Mouse (Mus musculus) hindbrain, postnatal 0 days (tissue): Measurements from ENCODE around the gene Ckap5. TPM values are rescaled to one million over a fixed set of nuclear protein-coding genes. Genes with fewer than 3 reads are reported as not detected.

ENCODE experiments used
- ATAC-seq: fragments of 200-750 bp; cut with Nextera tagmentation; 2 replicates; pipeline ENCODE4 v1.8.0; 2017; ENCODE audit warnings: mild to moderate bottlenecking, moderate TSS enrichment, moderate library complexity
- DNase-seq: peaks from one replicate; pipeline ENCODE4 v3.0.0-alpha.2; 2015; ENCODE audit warnings: low spot score
- H3K27ac ChIP-seq: fragments of 300-500 bp; sonication (generic); 2 replicates; pipeline ENCODE4 v1.5.1; 2014; ENCODE audit warnings: mild to moderate bottlenecking
- H3K27me3 ChIP-seq: fragments of 300-500 bp; sonication (generic); 2 replicates; pipeline ENCODE4 v1.6.1; 2014; ENCODE audit warnings: low read length, mixed read lengths; ENCODE audit not compliant: insufficient read depth
- H3K36me3 ChIP-seq: fragments of 300-500 bp; sonication (generic); 2 replicates; pipeline ENCODE4 v1.6.1; 2014; ENCODE audit warnings: low read length, mixed read lengths; ENCODE audit not compliant: insufficient read depth
- H3K4me1 ChIP-seq: fragments of 300-500 bp; sonication (generic); 2 replicates; pipeline ENCODE4 v1.6.1; 2014; ENCODE audit warnings: antibody characterized with exemption, low read length, mixed read lengths; ENCODE audit not compliant: insufficient read depth
- H3K4me2 ChIP-seq: fragments of 300-500 bp; sonication (generic); 2 replicates; pipeline ENCODE4 v1.6.1; 2014; ENCODE audit warnings: low read depth, mild to moderate bottlenecking, low read length, moderate library complexity, mixed read lengths
- H3K4me3 ChIP-seq: fragments of 300-500 bp; sonication (generic); 2 replicates; pipeline ENCODE4 v1.5.1; 2014; ENCODE audit warnings: low read length
- H3K9ac ChIP-seq: fragments of 300-500 bp; sonication (generic); replicated peaks from 2 replicates; pipeline ENCODE4 v1.6.1; 2014; ENCODE audit warnings: mild to moderate bottlenecking, low read length, moderate library complexity, mixed read lengths
- H3K9me3 ChIP-seq: fragments of 300-500 bp; sonication (generic); 2 replicates; pipeline ENCODE4 v1.6.1; 2016; ENCODE audit warnings: low read length, mixed read lengths
- CTCF ChIP-seq: IDR thresholded peaks from 2 replicates; pipeline ENCODE4 v1.5.1; 2016; ENCODE audit warnings: antibody characterized with exemption, control low read depth, low read depth
- WGBS: fragments of 180-500 bp; shearing (Covaris S2); extraction: QIAGEN DNeasy Blood & Tissue Kit; methylation state at CpG from one replicate; pipeline ENCODE4 v1.1.7; 2014; 5-methylcytosine and 5-hydroxymethylcytosine counted together
- polyA plus RNA-seq: library from polyadenylated mRNA; unstranded; fragments of >200 nt; fragmentation: Nextera tagmentation; extraction: Ambion mirVana; gene quantifications from 2 replicates; pipeline ENCODE4 v1.2.1, GENCODE M21; 2015
- total RNA-seq: library from RNA; depleted of rRNA; stranded (reverse); fragments of >200 nt; gene quantifications from 2 replicates; pipeline ENCODE4 v1.2.3, GENCODE M21; 2014; rRNA removed

Ckap5 gene
- total and polyA plus RNA-seq, 2 experiments from 2014 or later, result 101 to 109 TPM

GRCm38 (mm10) chr2:91670038-91670437 lies 143.5 kb downstream of the Ckap5 start:
- H3K4me3 ChIP-seq, result no peak overlapping the region
- no peak overlapping the region for H3K27ac ChIP-seq
- no peak for DNase-seq
- H3K4me1 ChIP-seq, result no peaks in the 10 kb centered on the region
- no peak overlapping the region for H3K4me2 ChIP-seq
- no peaks in the 10 kb centered on the region for H3K27me3 ChIP-seq
- no peaks in the 10 kb centered on the region for H3K9me3 ChIP-seq
- H3K36me3 ChIP-seq, result peaks cover 54% of the 10 kb centered on the region
- WGBS, result 95% methylated on average over 6 of the region's 6 CpGs
- no peak overlapping the region for H3K9ac ChIP-seq
- TF ChIP-seq CTCF, result no peak
- ATAC-seq, result no peak

Other genes starting within 250 kb of the Ckap5 start
- 152 and 175 TPM in 2 replicates for gene 1110051M20Rik, start 82.1 kb upstream of the Ckap5 start, total RNA-seq
- gene 1110051M20Rik, start 82.1 kb upstream of the Ckap5 start, polyA plus RNA-seq, result 136 and 141 TPM in 2 replicates
- 28.0 and 28.4 TPM in 2 replicates for gene Lrp4, start 69.3 kb upstream of the Ckap5 start, total RNA-seq
- gene Lrp4, start 69.3 kb upstream of the Ckap5 start, polyA plus RNA-seq, result 4.9 and 6.7 TPM in 2 replicates
- gene F2, start 109.7 kb downstream of the Ckap5 start, total RNA-seq, result not detected in 2 replicates
- 0.14 TPM in 1 of 2 replicates, not detected in the other for gene F2, start 109.7 kb downstream of the Ckap5 start, polyA plus RNA-seq
- 25.7 and 27.8 TPM in 2 replicates for gene Zfp408, start 123.0 kb downstream of the Ckap5 start, total RNA-seq
- 12.2 and 12.7 TPM in 2 replicates for gene Zfp408, start 123.0 kb downstream of the Ckap5 start, polyA plus RNA-seq
- gene Arhgap1, start 123.1 kb downstream of the Ckap5 start, total RNA-seq, result 95.8 and 107 TPM in 2 replicates
- 81.9 and 85.1 TPM in 2 replicates for gene Arhgap1, start 123.1 kb downstream of the Ckap5 start, polyA plus RNA-seq
- 21.2 and 25.2 TPM in 2 replicates for gene Atg13, start 183.8 kb downstream of the Ckap5 start, total RNA-seq
- 24.7 and 24.8 TPM in 2 replicates for gene Atg13, start 183.8 kb downstream of the Ckap5 start, polyA plus RNA-seq
- gene Harbi1, start 184.1 kb downstream of the Ckap5 start, total RNA-seq, result 16.6 and 19.9 TPM in 2 replicates
- gene Harbi1, start 184.1 kb downstream of the Ckap5 start, polyA plus RNA-seq, result 12.0 TPM in 2 replicates
- 50.6 and 53.8 TPM in 2 replicates for gene Ambra1, start 203.4 kb downstream of the Ckap5 start, total RNA-seq
- 15.2 and 15.7 TPM in 2 replicates for gene Ambra1, start 203.4 kb downstream of the Ckap5 start, polyA plus RNA-seq